Mouse (Mus musculus): ENCODE results near the gene Apbb2.

Gene Apbb2

GRCm38 (mm10) chr5:66553933-66554332 is 64.7 kb downstream of the Apbb2 start:
- peaks cover 27% of the 10 kb centered on the region for H3K4me1 ChIP-seq (replicated peaks; ENCODE audit: low read depth, low read length)
- no peak overlapping the region for H3K4me3 ChIP-seq (replicated peaks; ENCODE audit: low read length)
- H3K9me3 ChIP-seq (ENCODE audit: low read length) = no peaks in the 10 kb centered on the region
- TF ChIP-seq CTCF (conservative IDR thresholded peaks at IDR 0.05; ENCODE audit: low read length) = no peak
- no peak for TF ChIP-seq POU5F1 (IDR thresholded peaks at IDR 0.05; ENCODE audit: borderline replicate concordance, low read length)
- no peak for TF ChIP-seq NANOG (IDR thresholded peaks at IDR 0.05; ENCODE audit: borderline replicate concordance, low read length)
- no peaks in the 10 kb centered on the region for H3K27me3 ChIP-seq (ENCODE audit: insufficient read depth, low read length)
- H3K36me3 ChIP-seq (ENCODE audit: insufficient read depth, low read length) = no peaks in the 10 kb centered on the region

- peaks cover 27% of the 10 kb centered on the region for H3K4me1 ChIP-seq (replicated peaks; ENCODE audit: low read depth, low read length)
- TF ChIP-seq CTCF (conservative IDR thresholded peaks at IDR 0.05; ENCODE audit: low read length) = no peak
- no peak for TF ChIP-seq NANOG (IDR thresholded peaks at IDR 0.05; ENCODE audit: borderline replicate concordance, low read length)
- no peak for TF ChIP-seq POU5F1 (IDR thresholded peaks at IDR 0.05; ENCODE audit: borderline replicate concordance, low read length)
- H3K9me3 ChIP-seq (ENCODE audit: low read length) = no peaks in the 10 kb centered on the region
- H3K4me3 ChIP-seq (replicated peaks; ENCODE audit: low read length) = no peak overlapping the region
- peaks cover 4% of the 10 kb centered on the region; the same call in 1 of the 2 replicates for H3K36me3 ChIP-seq (ENCODE audit: insufficient read depth, low read length)
- no peaks in the 10 kb centered on the region for H3K27me3 ChIP-seq (ENCODE audit: insufficient read depth, low read length)
Measured at GRCm38 (mm10) chr5:66552246-66552645, 66.3 kb downstream of the Apbb2 start.

GRCm38 (mm10) chr5:66550292-66550691 is 68.3 kb downstream of the Apbb2 start:
- no peaks in the 10 kb centered on the region for H3K27me3 ChIP-seq (ENCODE audit: insufficient read depth, low read length)
- no peak for TF ChIP-seq CTCF (conservative IDR thresholded peaks at IDR 0.05; ENCODE audit: low read length)
- no peak for TF ChIP-seq NANOG (IDR thresholded peaks at IDR 0.05; ENCODE audit: borderline replicate concordance, low read length)
- TF ChIP-seq POU5F1 (IDR thresholded peaks at IDR 0.05; ENCODE audit: borderline replicate concordance, low read length) = no peak
- peaks cover 9% of the 10 kb centered on the region; the same call in 1 of the 2 replicates for H3K36me3 ChIP-seq (ENCODE audit: insufficient read depth, low read length)
- H3K4me3 ChIP-seq (replicated peaks; ENCODE audit: low read length) = no peak overlapping the region
- H3K9me3 ChIP-seq (ENCODE audit: low read length) = no peaks in the 10 kb centered on the region
- peaks cover 44% of the 10 kb centered on the region for H3K4me1 ChIP-seq (replicated peaks; ENCODE audit: low read depth, low read length)

- no peaks in the 10 kb centered on the region for H3K27me3 ChIP-seq (ENCODE audit: insufficient read depth, low read length)
- no peak overlapping the region for H3K4me3 ChIP-seq (replicated peaks; ENCODE audit: low read length)
- H3K4me1 ChIP-seq (replicated peaks; ENCODE audit: low read depth, low read length) = peaks cover 43% of the 10 kb centered on the region
- peaks cover 9% of the 10 kb centered on the region; the same call in 1 of the 2 replicates for H3K36me3 ChIP-seq (ENCODE audit: insufficient read depth, low read length)
- TF ChIP-seq POU5F1 (IDR thresholded peaks at IDR 0.05; ENCODE audit: borderline replicate concordance, low read length) (no peak), NANOG (IDR thresholded peaks at IDR 0.05; ENCODE audit: borderline replicate concordance, low read length) (no peak), CTCF (conservative IDR thresholded peaks at IDR 0.05; ENCODE audit: low read length) (no peak)
- no peaks in the 10 kb centered on the region for H3K9me3 ChIP-seq (ENCODE audit: low read length)
Measured at GRCm38 (mm10) chr5:66549691-66550090, 68.9 kb downstream of the Apbb2 start.

- Histone ChIP-seq H3K9me3 (ENCODE audit: low read length) (no peaks in the 10 kb centered on the region), H3K4me3 (replicated peaks; ENCODE audit: low read length) (no peak overlapping the region), H3K36me3 (ENCODE audit: insufficient read depth, low read length) (peaks cover 13% of the 10 kb centered on the region; the same call in 1 of the 2 replicates), H3K27me3 (ENCODE audit: insufficient read depth, low read length) (no peaks in the 10 kb centered on the region), H3K4me1 (replicated peaks; ENCODE audit: low read depth, low read length) (peaks cover 26% of the 10 kb centered on the region)
- TF ChIP-seq CTCF (conservative IDR thresholded peaks at IDR 0.05; ENCODE audit: low read length) (no peak), NANOG (IDR thresholded peaks at IDR 0.05; ENCODE audit: borderline replicate concordance, low read length) (no peak), POU5F1 (IDR thresholded peaks at IDR 0.05; ENCODE audit: borderline replicate concordance, low read length) (no peak)
Measured at GRCm38 (mm10) chr5:66546969-66547511, 71.5 kb downstream of the Apbb2 start.

GRCm38 (mm10) chr5:66545573-66546141 is 72.9 kb downstream of the Apbb2 start:
- no peak for TF ChIP-seq CTCF (conservative IDR thresholded peaks at IDR 0.05; ENCODE audit: low read length)
- TF ChIP-seq POU5F1 (IDR thresholded peaks at IDR 0.05; ENCODE audit: borderline replicate concordance, low read length) = no peak
- TF ChIP-seq NANOG (IDR thresholded peaks at IDR 0.05; ENCODE audit: borderline replicate concordance, low read length) = no peak
- Histone ChIP-seq H3K4me1 (replicated peaks; ENCODE audit: low read depth, low read length) (peaks cover 20% of the 10 kb centered on the region), H3K9me3 (ENCODE audit: low read length) (no peaks in the 10 kb centered on the region), H3K27me3 (ENCODE audit: insufficient read depth, low read length) (no peaks in the 10 kb centered on the region), H3K36me3 (ENCODE audit: insufficient read depth, low read length) (peaks cover 13% of the 10 kb centered on the region; the same call in 1 of the 2 replicates), H3K4me3 (replicated peaks; ENCODE audit: low read length) (no peak overlapping the region)

GRCm38 (mm10) chr5:66543761-66544160 is 74.8 kb downstream of the Apbb2 start:
- Histone ChIP-seq H3K4me3 (replicated peaks; ENCODE audit: low read length) (no peak overlapping the region), H3K27me3 (ENCODE audit: insufficient read depth, low read length) (no peaks in the 10 kb centered on the region)
- TF ChIP-seq NANOG (IDR thresholded peaks at IDR 0.05; ENCODE audit: borderline replicate concordance, low read length) (no peak), CTCF (conservative IDR thresholded peaks at IDR 0.05; ENCODE audit: low read length) (no peak), POU5F1 (IDR thresholded peaks at IDR 0.05; ENCODE audit: borderline replicate concordance, low read length) (no peak)

GRCm38 (mm10) chr5:66543344-66543743 is 75.2 kb downstream of the Apbb2 start:
- TF ChIP-seq CTCF (conservative IDR thresholded peaks at IDR 0.05; ENCODE audit: low read length) (no peak), NANOG (IDR thresholded peaks at IDR 0.05; ENCODE audit: borderline replicate concordance, low read length) (no peak), POU5F1 (IDR thresholded peaks at IDR 0.05; ENCODE audit: borderline replicate concordance, low read length) (no peak)
- H3K36me3 ChIP-seq (ENCODE audit: insufficient read depth, low read length) = peaks cover 13% of the 10 kb centered on the region; the same call in 1 of the 2 replicates
- peaks cover 20% of the 10 kb centered on the region for H3K4me1 ChIP-seq (replicated peaks; ENCODE audit: low read depth, low read length)
- H3K9me3 ChIP-seq (ENCODE audit: low read length) = no peaks in the 10 kb centered on the region
- no peaks in the 10 kb centered on the region for H3K27me3 ChIP-seq (ENCODE audit: insufficient read depth, low read length)
- H3K4me3 ChIP-seq (replicated peaks; ENCODE audit: low read length) = no peak overlapping the region

More at GRCm38 (mm10) chr5:66543761-66544160, 74.8 kb downstream of the Apbb2 start:
- peaks cover 13% of the 10 kb centered on the region; the same call in 1 of the 2 replicates for H3K36me3 ChIP-seq (ENCODE audit: insufficient read depth, low read length)
- no peaks in the 10 kb centered on the region for H3K9me3 ChIP-seq (ENCODE audit: low read length)
- H3K4me1 ChIP-seq (replicated peaks; ENCODE audit: low read depth, low read length) = peaks cover 20% of the 10 kb centered on the region
